Mouse (Mus musculus) kidney, adult 2 months (tissue): ENCODE data around the gene 4931428F04Rik.

ENCODE experiments used
- CTCF ChIP-seq: fragments of 200-500 bp; conservative IDR thresholded peaks from 2 replicates; pipeline ENCODE4 v1.5.1; 2011; ENCODE audit warnings: low read depth, mild to moderate bottlenecking, control low read depth, low read length, moderate library complexity, mixed read lengths; ENCODE audit not compliant: insufficient read depth, insufficient read length
- POLR2A ChIP-seq: fragments of 200-500 bp; IDR thresholded peaks from one replicate; pipeline ENCODE4 v1.6.1; 2011; ENCODE audit warnings: low read depth, low read length, control low read depth

DNA sequence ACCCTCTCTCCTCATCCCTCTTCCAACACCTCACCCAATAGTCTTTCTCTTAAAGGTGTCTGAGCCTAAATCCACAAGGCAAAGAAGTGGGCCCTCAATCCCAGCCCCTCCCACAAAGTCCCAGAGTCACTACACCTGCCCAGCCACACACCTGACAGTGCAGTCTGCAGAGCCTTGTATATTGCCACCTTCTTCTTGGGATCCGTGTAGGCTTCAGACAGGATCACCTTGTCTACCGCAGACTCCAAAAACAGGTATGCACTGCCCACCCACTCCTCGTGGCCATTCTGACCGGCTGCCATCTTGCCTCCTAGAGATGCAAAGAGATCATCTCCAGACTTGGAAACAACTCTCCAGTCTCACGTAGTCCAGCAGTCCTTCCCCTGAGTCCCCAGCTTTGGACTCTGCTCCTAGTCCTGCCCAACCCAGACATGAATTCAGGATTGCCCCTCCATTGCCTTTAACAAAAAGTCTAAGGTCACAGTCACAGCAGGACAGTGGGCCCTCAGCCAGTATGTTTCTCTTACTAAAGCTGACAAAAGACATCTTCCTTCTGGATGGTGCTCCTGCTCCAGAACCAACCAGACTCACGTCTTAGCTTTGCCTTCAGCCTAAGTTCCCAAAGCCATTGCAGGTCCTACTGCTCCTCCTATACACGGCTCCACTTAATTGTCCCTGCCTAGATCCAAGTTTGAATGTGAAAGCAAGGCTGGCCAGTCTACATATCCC lies 29.1 kb downstream of the 4931428F04Rik start:
- TF ChIP-seq POLR2A (no peak), CTCF (no peak)
